Mouse (Mus musculus) forebrain, embryonic 12.5 days (tissue): ENCODE measurements around the gene Gm9045. TPM values are rescaled to one million over a fixed set of nuclear protein-coding genes. Genes with fewer than 3 reads are reported as not detected.
"Not testable (repeated sequence)": the region's sequence is repeated elsewhere in the genome, so short reads cannot be mapped to it uniquely, and the experiment has no call there.

Source experiments
- ATAC-seq: fragments of 200-750 bp; cut with Nextera tagmentation; 2 replicates; pipeline ENCODE4 v1.8.0; 2017; ENCODE audit warnings: moderate TSS enrichment; ENCODE audit not compliant: low FRiP score
- H3K27ac ChIP-seq: fragments of 300-500 bp; sonication (generic); 2 replicates; pipeline ENCODE4 v1.5.1; 2016; ENCODE audit warnings: mild to moderate bottlenecking
- H3K27me3 ChIP-seq: fragments of 300-500 bp; sonication (generic); 2 replicates; pipeline ENCODE4 v1.6.1; 2016; ENCODE audit warnings: mild to moderate bottlenecking
- H3K36me3 ChIP-seq: fragments of 300-500 bp; sonication (generic); replicated peaks from 2 replicates; pipeline ENCODE4 v1.6.1; 2016; ENCODE audit warnings: mild to moderate bottlenecking
- H3K4me1 ChIP-seq: fragments of 300-500 bp; sonication (generic); 2 replicates; pipeline ENCODE4 v1.6.1; 2016
- H3K4me2 ChIP-seq: fragments of 300-500 bp; sonication (generic); 2 replicates; pipeline ENCODE4 v1.6.1; 2016; ENCODE audit warnings: mild to moderate bottlenecking, moderate library complexity
- H3K4me3 ChIP-seq: fragments of 300-500 bp; sonication (generic); replicated peaks from 2 replicates; pipeline ENCODE4 v1.5.1; 2016; ENCODE audit warnings: mild to moderate bottlenecking
- H3K9ac ChIP-seq: fragments of 300-500 bp; sonication (generic); 2 replicates; pipeline ENCODE4 v1.6.1; 2016; ENCODE audit warnings: mild to moderate bottlenecking
- H3K9me3 ChIP-seq: fragments of 300-500 bp; sonication (generic); 2 replicates; pipeline ENCODE4 v1.6.1; 2016
- WGBS: fragments of 180-500 bp; shearing (Covaris S2); methylation state at CpG from one replicate; pipeline ENCODE4 v1.1.7; 2016; 5-methylcytosine and 5-hydroxymethylcytosine counted together
- polyA plus RNA-seq: library from polyadenylated mRNA; unstranded; fragments of >200 nt; fragmentation: Nextera tagmentation; extraction: Ambion mirVana; gene quantifications from 2 replicates; pipeline ENCODE4 v1.2.1, GENCODE M21; 2016

Gm9045 gene
- polyA plus RNA-seq = 0.08 TPM in 1 of 2 replicates, not detected in the other

GRCm38 (mm10) chr10:118337731-118338130, at the start of gene Gm9045:
TSS of gene Gm9045 (minus strand) at chr10:118337831.
- not testable (repeated sequence) for H3K36me3 ChIP-seq, H3K4me1 ChIP-seq, H3K27ac ChIP-seq, H3K9ac ChIP-seq, H3K9me3 ChIP-seq, ATAC-seq, H3K4me3 ChIP-seq, H3K27me3 ChIP-seq, H3K4me2 ChIP-seq
- no CpG with 5 or more reads among the region's 14 CpGs for WGBS

GRCm38 (mm10) chr10:118370443-118370842, 32.8 kb upstream of the Gm9045 start:
- Histone ChIP-seq H3K36me3 (no peaks in the 10 kb centered on the region), H3K4me2 (peak overlapping the region; percentile 35), H3K4me1 (no peaks in the 10 kb centered on the region), H3K4me3 (no peak overlapping the region), H3K9ac (no peak overlapping the region), H3K27ac (no peak overlapping the region), H3K9me3 (no peaks in the 10 kb centered on the region), H3K27me3 (no peaks in the 10 kb centered on the region)
- 12% methylated on average over 10 of the region's 10 CpGs for WGBS
- ATAC-seq = peak; percentile 97

- Histone ChIP-seq H3K36me3 (no peaks in the 10 kb centered on the region), H3K4me2 (no peak overlapping the region), H3K27me3 (no peaks in the 10 kb centered on the region), H3K9me3 (no peaks in the 10 kb centered on the region), H3K27ac (no peak overlapping the region), H3K9ac (no peak overlapping the region), H3K4me1 (no peaks in the 10 kb centered on the region), H3K4me3 (no peak overlapping the region)
- ATAC-seq = no peak
- 85% methylated on average over 9 of the region's 9 CpGs for WGBS
Measured at GRCm38 (mm10) chr10:118369518-118369917, 31.9 kb upstream of the Gm9045 start.

- H3K4me2 ChIP-seq, H3K9me3 ChIP-seq, H3K4me3 ChIP-seq, H3K27me3 ChIP-seq, H3K4me1 ChIP-seq, H3K27ac ChIP-seq, ATAC-seq, H3K9ac ChIP-seq, H3K36me3 ChIP-seq: not testable (repeated sequence)
- WGBS = no CpG with 5 or more reads among the region's 11 CpGs
Measured at GRCm38 (mm10) chr10:118354005-118354404, 16.4 kb upstream of the Gm9045 start, which contains the start of gene Gm9049. TSS of gene Gm9049 (minus strand) at chr10:118354105.

- not testable (repeated sequence) for H3K4me2 ChIP-seq
- 100% methylated on average over 1 of the region's 14 CpGs for WGBS
Measured at GRCm38 (mm10) chr10:118348579-118348978, 10.9 kb upstream of the Gm9045 start, which contains the start of gene Gm9048. TSS of gene Gm9048 (minus strand) at chr10:118348679.

GRCm38 (mm10) chr10:118343155-118343554, 5.5 kb upstream of the Gm9045 start, which contains the start of gene Gm9046:
TSS of gene Gm9046 (minus strand) at chr10:118343255.
- H3K9me3 ChIP-seq, H3K27ac ChIP-seq, H3K4me1 ChIP-seq, H3K36me3 ChIP-seq, H3K27me3 ChIP-seq, ATAC-seq, H3K9ac ChIP-seq, H3K4me2 ChIP-seq, H3K4me3 ChIP-seq: not testable (repeated sequence)
- WGBS = no CpG with 5 or more reads among the region's 14 CpGs

More at GRCm38 (mm10) chr10:118348579-118348978, 10.9 kb upstream of the Gm9045 start, which contains the start of gene Gm9048:
- H3K9me3 ChIP-seq, ATAC-seq, H3K9ac ChIP-seq, H3K4me3 ChIP-seq, H3K27ac ChIP-seq, H3K4me1 ChIP-seq, H3K36me3 ChIP-seq, H3K27me3 ChIP-seq: not testable (repeated sequence)

- H3K9me3 ChIP-seq, H3K4me1 ChIP-seq, H3K36me3 ChIP-seq, H3K4me3 ChIP-seq, H3K4me2 ChIP-seq, H3K27me3 ChIP-seq, ATAC-seq, H3K27ac ChIP-seq, H3K9ac ChIP-seq: not testable (repeated sequence)
- WGBS = no CpG with 5 or more reads among the region's 14 CpGs
Measured at GRCm38 (mm10) chr10:118332308-118332707, 5.3 kb downstream of the Gm9045 start, which contains the start of gene Gm9044. TSS of gene Gm9044 (minus strand) at chr10:118332408.

- not testable (repeated sequence) for H3K4me1 ChIP-seq, H3K4me2 ChIP-seq, H3K27me3 ChIP-seq, H3K9me3 ChIP-seq, H3K36me3 ChIP-seq, H3K9ac ChIP-seq, H3K27ac ChIP-seq, ATAC-seq, H3K4me3 ChIP-seq
- no CpG with 5 or more reads among the region's 11 CpGs for WGBS
Measured at GRCm38 (mm10) chr10:118326869-118327268, 10.8 kb downstream of the Gm9045 start, which contains the start of gene Gm9040. TSS of gene Gm9040 (minus strand) at chr10:118326969.

- no peaks in the 10 kb centered on the region for H3K9me3 ChIP-seq
- H3K4me3 ChIP-seq = no peak overlapping the region
- H3K27me3 ChIP-seq = no peaks in the 10 kb centered on the region
- H3K9ac ChIP-seq = no peak overlapping the region
- 88% methylated on average over 8 of the region's 8 CpGs for WGBS
- no peak overlapping the region for H3K27ac ChIP-seq
- no peak for ATAC-seq
- H3K4me2 ChIP-seq = no peak overlapping the region
- H3K4me1 ChIP-seq = no peaks in the 10 kb centered on the region
- H3K36me3 ChIP-seq = no peaks in the 10 kb centered on the region
Measured at GRCm38 (mm10) chr10:118319024-118319423, 18.6 kb downstream of the Gm9045 start.

GRCm38 (mm10) chr10:118302133-118302532, 35.5 kb downstream of the Gm9045 start:
- not testable (repeated sequence) for H3K4me1 ChIP-seq, H3K36me3 ChIP-seq, H3K9ac ChIP-seq, ATAC-seq, H3K27ac ChIP-seq, H3K4me2 ChIP-seq, H3K27me3 ChIP-seq, H3K9me3 ChIP-seq, H3K4me3 ChIP-seq
- WGBS = 46% methylated on average over 2 of the region's 2 CpGs

GRCm38 (mm10) chr10:118294938-118295337, 42.7 kb downstream of the Gm9045 start, which contains the start of gene Iltifb:
TSS of gene Iltifb (minus strand) at chr10:118295038.
- H3K4me1 ChIP-seq = no peaks in the 10 kb centered on the region
- H3K4me2 ChIP-seq = no peak within 1 kb of the TSS
- no peaks in the 10 kb centered on the region for H3K27me3 ChIP-seq
- H3K9ac ChIP-seq = no peak within 1 kb of the TSS
- no peak for ATAC-seq
- H3K9me3 ChIP-seq = no peaks in the 10 kb centered on the region
- H3K27ac ChIP-seq = no peak within 1 kb of the TSS
- H3K4me3 ChIP-seq = no peak within 1 kb of the TSS
- no peaks in the 10 kb centered on the region for H3K36me3 ChIP-seq
- WGBS = 94% methylated on average over 6 of the region's 6 CpGs
